Mouse (Mus musculus): ENCODE measurements at regions not wholly inside any gene's neighbourhood (a gene's known extent, or its start where the extent isn't known, plus 50 kb on each side); places are given as distances from the start of the nearest gene placed in this dataset.

DNA sequence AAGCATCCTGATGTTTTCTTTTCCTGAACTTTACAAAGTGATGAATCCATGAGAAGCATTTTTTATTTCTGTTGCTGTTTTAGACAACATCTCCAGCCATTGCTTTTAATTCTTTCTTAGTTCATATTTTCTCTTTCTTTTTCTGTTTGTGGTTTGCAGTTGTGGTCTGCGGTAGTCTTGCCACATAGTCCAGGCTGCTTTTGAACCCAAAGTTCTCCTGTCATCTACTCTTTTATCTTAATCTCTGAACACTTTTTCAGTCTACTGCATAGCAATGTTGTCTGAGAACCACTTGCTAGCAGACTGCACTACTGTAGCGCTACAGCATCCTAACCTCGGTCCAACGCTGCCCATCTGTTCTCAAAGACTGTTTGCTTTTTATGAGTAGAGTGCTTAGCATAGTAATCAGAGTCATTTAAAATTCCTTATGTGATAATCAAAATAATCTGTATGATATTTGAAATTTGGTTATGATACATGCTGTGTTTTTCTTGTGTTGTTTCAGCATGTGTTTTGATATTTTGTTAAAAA lies 177.0 kb downstream of the Plppr4 start:
- TF ChIP-seq CTCF (IDR thresholded peaks at IDR 0.05 in 2 of 3, conservative IDR thresholded peaks at IDR 0.05 in 1 of 3; ENCODE audit: control insufficient read depth in 1 of 3, insufficient read depth in 1 of 3, low read depth in 2 of 3, low read length in 3 of 3, poor library complexity in 1 of 3, severe bottlenecking in 1 of 3) (no peak), POLR2A (IDR thresholded peaks at IDR 0.05; ENCODE audit: control insufficient read depth in 1 of 2, insufficient read depth in 1 of 2, low read depth in 1 of 2, low read length in 2 of 2, poor library complexity in 1 of 2) (no peak), CHD2 (IDR thresholded peaks at IDR 0.05; ENCODE audit: low read length) (no peak)

All from MEL (cell line).